Mouse (Mus musculus) hematopoietic stem cell, adult 5-6 weeks (primary cell): ENCODE results near the gene Acvr1. TPM values are rescaled to one million over a fixed set of nuclear protein-coding genes. Genes with fewer than 3 reads are reported as not detected.

Experiments
- ATAC-seq, 2 experiments: fragments of 125-278 bp in 1 of 2; replicated peaks in 1 of 2; 2 replicates each; pipeline ENCODE4 v1.8.0; 2016 to 2017; ENCODE audit warnings: inconsistent platforms in 2 of 2, mild to moderate bottlenecking in 2 of 2, moderate number of reproducible peaks in 2 of 2, low read depth in 1 of 2, moderate TSS enrichment in 1 of 2; ENCODE audit not compliant: low FRiP score in 2 of 2, poor library complexity in 2 of 2, severe bottlenecking in 2 of 2, insufficient read depth in 1 of 2, low TSS enrichment in 1 of 2
- total RNA-seq: library from RNA; stranded (forward); fragments of 172-1452, 232-1000 nt; gene quantifications from 2 replicates; pipeline ENCODE4 v1.2.3, GENCODE M21; 2017

The Acvr1 gene
- total RNA-seq, 1 experiment from 2014 or later, result 1.0 TPM

DNA sequence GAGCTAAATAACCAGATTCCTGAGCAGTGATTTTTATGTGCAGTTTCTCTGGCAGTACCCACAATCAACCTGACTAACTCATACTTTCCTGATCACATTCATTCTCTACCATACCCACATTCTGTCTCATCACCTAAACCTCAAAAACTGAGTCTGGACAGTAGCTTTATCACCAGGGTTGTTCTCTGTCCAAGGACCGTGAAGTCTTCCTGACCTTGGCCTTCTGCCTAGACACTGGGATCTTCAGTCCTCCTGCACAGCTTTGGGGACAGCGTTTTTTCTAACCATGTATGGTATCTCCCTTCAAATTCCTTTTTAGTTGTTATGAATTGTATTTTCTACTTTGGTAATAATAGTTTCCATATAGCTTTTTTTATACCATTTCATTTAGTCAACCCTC is 163.5 kb downstream of the Acvr1 start:
- ATAC-seq, result no peak

DNA sequence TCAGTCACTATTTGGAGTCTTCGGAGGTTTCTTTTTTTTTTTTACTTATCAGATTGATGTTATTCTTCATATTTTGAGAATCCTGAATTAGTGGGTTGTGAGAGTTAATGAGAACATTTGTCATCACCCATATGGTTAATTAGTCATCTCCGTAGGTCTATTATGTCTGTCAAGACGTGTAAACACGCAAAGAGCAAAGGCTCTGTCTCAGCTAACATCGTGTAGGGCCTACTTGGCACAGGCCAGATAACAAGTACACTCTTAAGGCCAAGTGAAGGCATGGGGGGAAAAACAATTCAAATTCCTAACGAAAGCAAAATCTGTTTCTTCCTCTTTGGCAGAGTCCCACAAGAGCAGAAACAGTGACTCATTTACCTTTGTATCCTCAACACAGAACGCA is 178.4 kb downstream of the Acvr1 start:
- no peak for ATAC-seq

DNA sequence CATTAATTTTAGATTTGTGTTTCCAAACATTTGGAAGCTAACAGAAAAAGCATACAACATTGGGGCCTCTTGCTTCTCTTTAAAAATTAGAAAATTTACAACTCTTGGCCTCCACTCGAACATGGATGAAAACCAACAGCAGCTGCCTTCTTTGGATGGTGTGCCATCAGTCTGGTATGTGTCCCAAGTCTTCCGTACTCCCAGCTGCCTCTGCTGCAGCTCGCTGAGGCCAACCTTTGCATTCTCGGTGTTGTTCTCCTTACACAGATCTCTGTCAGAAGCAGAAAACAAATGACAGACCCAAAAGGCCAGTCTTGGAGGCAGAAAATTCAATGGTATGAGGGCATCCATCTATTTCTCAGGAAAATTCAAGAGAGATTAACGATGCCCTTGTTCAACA is 186.9 kb downstream of the Acvr1 start:
- no peak for ATAC-seq

DNA sequence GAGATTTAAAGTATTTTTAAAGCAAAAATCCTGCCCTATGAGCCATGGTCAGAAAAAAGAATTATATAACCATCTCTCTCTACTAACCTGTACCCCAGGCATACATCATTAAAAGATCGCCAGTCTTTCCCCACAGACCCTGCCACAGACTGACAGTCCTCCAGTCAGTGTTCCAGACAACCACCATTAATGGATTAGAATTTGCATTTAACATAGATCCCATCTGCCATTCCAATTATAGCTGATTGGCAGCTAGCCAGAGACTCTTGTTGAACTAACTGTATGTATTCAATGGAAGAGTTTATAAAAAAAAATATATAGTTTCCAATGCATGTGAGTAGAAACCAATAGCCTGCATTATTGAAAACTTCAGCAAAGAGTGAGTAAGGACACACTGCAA is 187.5 kb downstream of the Acvr1 start:
- ATAC-seq, result no peak

DNA sequence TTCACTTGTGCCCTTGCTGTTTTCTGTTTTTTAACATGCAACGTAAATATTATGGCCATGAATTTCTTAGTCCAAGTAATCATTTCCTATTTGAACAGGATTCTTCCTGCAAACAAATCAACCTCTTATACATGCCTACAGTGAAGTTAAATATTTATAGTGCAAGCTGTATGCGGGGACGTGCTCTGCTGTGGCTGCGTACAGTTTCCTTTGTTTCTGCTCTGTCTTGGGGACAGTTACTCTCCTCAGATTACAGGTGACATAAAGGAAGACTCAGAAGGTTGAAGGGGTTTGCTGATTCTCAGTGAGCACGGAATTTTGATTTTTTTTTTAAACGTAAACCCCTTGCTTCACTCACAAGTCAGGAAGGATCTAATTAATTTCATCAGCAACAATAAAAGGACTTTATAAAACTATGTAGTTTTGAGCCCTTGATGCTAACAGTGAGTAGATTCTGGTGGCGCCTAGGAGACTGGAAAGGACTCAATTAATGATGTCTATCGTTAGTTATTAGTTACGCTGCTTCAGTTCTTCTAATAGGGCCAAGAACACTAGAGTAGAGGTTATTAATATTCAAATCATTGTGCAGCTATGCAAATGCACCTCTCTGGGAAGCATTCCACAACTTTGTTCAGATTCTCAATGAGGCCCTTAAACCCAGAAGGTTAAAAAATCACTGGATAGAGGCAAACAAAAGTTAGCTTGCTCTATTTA is 189.4 kb downstream of the Acvr1 start:
- ATAC-seq, result no peak

DNA sequence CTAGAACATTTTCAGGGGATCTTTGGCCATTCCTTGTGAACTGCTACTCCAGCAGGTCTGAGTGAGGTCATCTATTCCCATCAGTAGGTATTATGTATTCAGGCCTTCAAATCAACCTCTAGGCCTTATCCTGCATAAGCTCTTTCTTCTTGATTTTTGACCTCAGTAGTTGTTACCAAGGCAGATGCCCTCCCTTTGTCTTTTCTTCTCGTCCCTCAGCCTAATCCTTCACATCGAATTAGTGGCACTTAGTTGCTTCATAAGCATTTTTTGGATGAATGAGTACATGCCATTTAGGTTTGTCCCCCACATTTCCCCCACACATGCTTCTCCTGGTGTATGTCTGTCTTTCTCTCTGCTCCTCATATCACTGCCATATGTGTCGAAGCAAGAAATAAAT is 200.8 kb downstream of the Acvr1 start:
- ATAC-seq, result no peak

DNA sequence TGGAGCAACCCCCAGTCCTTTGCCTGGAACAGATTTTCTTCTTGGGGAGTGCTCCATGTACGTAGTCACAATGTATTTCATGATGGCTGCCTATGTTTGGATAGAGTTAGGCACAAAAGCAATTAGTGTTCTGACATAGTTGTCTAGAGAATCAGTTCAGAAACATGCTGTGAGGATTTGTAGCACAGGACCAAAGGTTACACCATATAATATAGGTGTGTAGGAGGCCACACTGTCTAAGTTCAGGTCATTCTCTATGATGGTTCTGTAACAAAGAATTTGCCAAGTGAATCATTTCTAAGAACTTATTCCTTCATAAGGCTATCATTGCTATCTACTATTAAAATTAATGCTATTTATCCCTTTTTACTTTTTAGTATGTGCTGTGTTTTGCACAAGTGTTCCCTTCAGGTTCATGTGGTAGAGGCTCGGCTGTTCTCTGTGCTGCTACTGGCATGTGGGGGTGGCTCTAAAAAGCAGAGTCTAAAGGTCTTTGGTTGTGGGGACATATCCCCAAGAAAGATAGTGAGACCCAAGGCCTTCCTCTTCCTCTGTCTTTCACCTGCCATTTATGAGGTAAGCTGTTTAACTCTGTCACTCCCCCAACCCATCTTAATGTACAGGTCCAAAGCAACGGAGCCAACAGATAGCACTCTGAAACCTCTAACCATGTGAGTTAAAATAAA is 205.5 kb downstream of the Acvr1 start:
- no peak for ATAC-seq

DNA sequence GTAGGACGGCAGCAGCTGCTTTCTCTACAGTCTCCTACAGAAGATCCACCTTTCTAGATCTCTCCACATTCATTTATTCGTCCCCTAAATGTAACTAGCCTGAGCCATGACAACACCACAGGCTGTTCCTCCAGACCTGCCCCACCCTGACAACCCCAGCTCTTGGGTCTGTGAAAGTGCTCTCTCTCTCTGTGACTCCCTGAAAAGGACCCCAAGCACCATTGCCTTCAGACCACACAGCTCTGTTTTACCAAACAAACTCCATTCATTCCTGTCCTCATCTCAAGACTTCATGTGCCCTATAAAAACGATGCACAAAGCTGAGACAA is 208.9 kb downstream of the Acvr1 start:
- peak in 1 of 2 experiments; percentile 12; a peak in 1 of 4 replicates for ATAC-seq

DNA sequence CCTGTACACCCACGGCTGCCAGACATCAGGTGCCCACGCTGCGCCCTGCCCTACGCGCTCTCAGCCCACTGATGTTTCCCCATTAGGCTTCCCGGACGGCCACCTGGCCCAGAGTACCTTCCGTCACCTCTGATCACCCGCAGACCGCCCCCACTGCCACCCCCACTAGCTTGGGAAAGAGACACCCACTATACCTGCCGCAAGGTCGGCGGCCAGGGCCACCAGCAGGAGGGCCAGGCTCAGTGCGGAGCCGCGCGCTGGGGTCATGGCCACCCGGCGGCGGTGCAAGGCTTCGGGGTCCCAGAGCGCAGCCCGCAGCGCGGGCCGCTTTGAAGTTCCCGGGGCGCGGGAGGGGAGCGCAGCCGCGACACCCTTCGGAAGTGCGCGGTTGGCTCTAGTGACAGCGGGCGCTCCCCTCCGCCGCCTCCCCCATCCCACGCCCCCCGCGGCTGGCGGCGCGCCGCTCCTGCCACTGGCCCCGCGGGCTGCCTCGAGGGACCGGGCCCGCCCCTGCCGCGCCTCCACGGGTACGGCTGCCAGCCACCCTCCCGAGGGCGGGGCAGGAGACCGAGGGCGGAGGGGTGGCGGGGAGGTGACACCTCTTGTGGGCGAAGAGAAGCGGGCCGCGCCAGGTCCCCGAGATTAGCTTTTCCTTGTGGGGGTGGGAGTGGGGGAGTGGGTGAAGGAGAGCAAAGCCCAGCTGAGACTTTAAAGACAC is 209.4 kb downstream of the Acvr1 start, which contains the start of gene Acvr1c:
Gene Acvr1c, minus strand, starts transcription at position 482 of the 718 bp plus-strand sequence.
- peak; percentile 72 to 76 for ATAC-seq

DNA sequence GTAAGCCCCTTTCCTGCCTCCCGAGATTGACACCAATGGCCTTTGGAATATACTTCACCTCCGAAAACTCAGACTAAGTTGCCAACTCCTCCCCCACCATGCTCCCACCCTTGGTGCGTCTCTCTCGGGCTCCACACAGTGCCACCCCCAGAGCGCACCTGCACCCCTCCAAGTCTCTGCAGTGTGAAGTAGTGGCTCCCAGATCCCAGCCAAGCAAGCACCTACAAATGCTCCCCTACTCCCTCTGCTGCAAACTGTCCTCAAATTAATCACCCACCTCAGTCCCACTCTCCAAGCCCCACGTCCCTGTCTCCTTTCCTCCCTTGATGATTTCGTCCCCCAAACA is 209.9 kb downstream of the Acvr1 start:
- ATAC-seq, result peak; percentile 29 to 30; a peak in 3 of 4 replicates

DNA sequence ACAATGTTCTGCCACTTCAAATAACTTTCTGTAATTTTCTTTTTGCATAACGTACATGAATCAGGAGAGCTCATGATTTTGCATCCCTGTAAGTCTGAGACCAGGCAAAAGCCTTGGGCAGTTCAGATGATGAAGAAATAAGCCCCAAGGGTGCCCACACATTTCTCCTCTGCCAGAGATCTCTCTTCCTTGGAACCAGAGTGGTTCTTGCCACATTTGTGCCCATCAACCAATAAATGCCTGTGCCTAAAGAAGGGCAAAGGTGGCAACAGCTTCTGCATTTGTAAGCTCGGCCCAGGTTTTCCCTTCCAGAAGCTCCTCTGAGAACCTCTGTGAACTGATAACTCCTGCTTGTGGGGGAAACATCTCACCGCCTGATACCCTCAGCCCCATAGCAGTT is 212.6 kb downstream of the Acvr1 start:
- no peak for ATAC-seq

DNA sequence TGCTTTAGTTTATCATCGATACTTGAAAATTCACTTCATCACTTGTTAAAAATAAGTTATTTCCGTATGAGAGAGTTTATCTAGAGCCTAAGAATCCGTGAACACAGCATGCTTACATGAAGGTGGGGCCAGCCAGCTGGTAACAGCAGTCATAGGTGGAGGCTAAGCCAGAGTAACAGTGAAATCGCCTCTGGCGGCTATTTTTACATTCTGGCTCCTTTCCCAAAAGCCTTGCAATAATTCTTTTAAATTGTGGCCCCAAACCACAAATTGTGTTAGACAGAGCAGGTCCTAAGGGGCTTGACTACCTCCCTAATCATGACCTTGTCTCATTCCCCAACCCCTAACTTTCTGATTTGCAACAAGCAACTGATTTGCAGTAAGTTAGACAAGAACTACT is 214.1 kb downstream of the Acvr1 start:
- no peak for ATAC-seq

DNA sequence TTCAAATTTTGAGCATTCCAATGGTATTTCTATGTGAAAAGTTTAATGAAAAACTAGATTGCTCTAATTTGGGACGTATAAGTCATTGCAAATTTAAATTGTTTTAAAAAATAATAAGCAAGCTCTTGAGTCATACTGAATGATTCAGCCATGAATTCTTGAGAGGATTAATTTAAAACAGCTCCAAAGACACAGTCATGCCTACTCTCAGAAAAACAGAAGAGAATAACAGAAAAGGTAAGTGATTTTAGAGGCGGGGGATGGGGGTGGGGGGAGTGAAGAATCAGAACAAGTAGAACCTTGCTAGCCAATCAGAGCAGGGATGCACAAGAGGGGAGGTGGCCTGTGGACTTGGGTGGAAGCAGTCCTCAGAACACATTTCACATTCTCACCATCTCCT is 216.3 kb downstream of the Acvr1 start:
- ATAC-seq, result no peak

Other genes starting within 250 kb of the Acvr1 start
- gene Acvr1c, start 209.3 kb downstream of the Acvr1 start, total RNA-seq, result not detected in 2 replicates
- not detected in 2 replicates for gene Gm17409, start 97.0 kb downstream of the Acvr1 start, total RNA-seq
- 1.6 TPM in 1 of 2 replicates, not detected in the other for gene Upp2, start 141 bp upstream of the Acvr1 start, total RNA-seq